Mouse (Mus musculus) lung, adult 2 months (tissue): Measurements from ENCODE around the gene Metap2.

Experiments used
- CTCF ChIP-seq: fragments of 200-500 bp; IDR thresholded peaks from 2 replicates; pipeline ENCODE4 v1.5.1; 2011; ENCODE audit warnings: mild to moderate bottlenecking, low read length, control low read depth; ENCODE audit not compliant: insufficient read depth
- POLR2A ChIP-seq: fragments of 200-500 bp; IDR thresholded peaks from 2 replicates; pipeline ENCODE4 v1.6.1; 2011; ENCODE audit warnings: low read depth, mild to moderate bottlenecking, control low read depth, low read length, borderline replicate concordance; ENCODE audit errors: extremely low read depth

GRCm38 (mm10) chr10:93930236-93930824 lies 33.4 kb upstream of the Metap2 start:
- TF ChIP-seq POLR2A (no peak), CTCF (no peak)
